Mouse (Mus musculus) limb, embryonic 15.5 days (tissue): ENCODE results near the gene Cnot6. TPM values are rescaled to one million over a fixed set of nuclear protein-coding genes. Genes with fewer than 3 reads are reported as not detected.

Experiments used
- ATAC-seq: fragments of 200-750 bp; cut with Nextera tagmentation; 2 replicates; pipeline ENCODE4 v1.8.0; 2017; ENCODE audit warnings: low read depth, moderate TSS enrichment; ENCODE audit not compliant: insufficient number of reproducible peaks, low FRiP score, low TSS enrichment
- H3K27ac ChIP-seq: fragments of 300-500 bp; sonication (generic); 2 replicates; pipeline ENCODE4 v1.5.1; 2015; ENCODE audit warnings: moderate library complexity, mild to moderate bottlenecking, inconsistent platforms
- H3K27me3 ChIP-seq: fragments of 300-500 bp; sonication (generic); 2 replicates; pipeline ENCODE4 v1.6.1; 2015; ENCODE audit warnings: inconsistent platforms
- H3K36me3 ChIP-seq: fragments of 300-500 bp; sonication (generic); 2 replicates; pipeline ENCODE4 v1.6.1; 2015; ENCODE audit warnings: inconsistent platforms
- H3K4me1 ChIP-seq: fragments of 300-500 bp; sonication (generic); 2 replicates; pipeline ENCODE4 v1.6.1; 2015; ENCODE audit warnings: inconsistent platforms
- H3K4me2 ChIP-seq: fragments of 300-500 bp; sonication (generic); 2 replicates; pipeline ENCODE4 v1.6.1; 2015; ENCODE audit warnings: mild to moderate bottlenecking, inconsistent platforms
- H3K4me3 ChIP-seq: fragments of 300-500 bp; sonication (generic); 2 replicates; pipeline ENCODE4 v1.5.1; 2015; ENCODE audit warnings: mild to moderate bottlenecking, inconsistent platforms
- H3K9ac ChIP-seq: fragments of 300-500 bp; sonication (generic); 2 replicates; pipeline ENCODE4 v1.6.1; 2015; ENCODE audit warnings: inconsistent platforms
- H3K9me3 ChIP-seq: fragments of 300-500 bp; sonication (generic); 2 replicates; pipeline ENCODE4 v1.6.1; 2016; ENCODE audit warnings: inconsistent platforms
- WGBS: fragments of 180-500 bp; shearing (Covaris S2); methylation state at CpG from one replicate; pipeline ENCODE4 v1.1.7; 2015; 5-methylcytosine and 5-hydroxymethylcytosine counted together
- polyA plus RNA-seq: library from polyadenylated mRNA; unstranded; fragments of >200 nt; fragmentation: Nextera tagmentation; extraction: Ambion mirVana; gene quantifications from 2 replicates; pipeline ENCODE4 v1.2.1, GENCODE M21; 2015

Cnot6 gene
- polyA plus RNA-seq, 1 experiment from 2014 or later, result 47.9 TPM

DNA sequence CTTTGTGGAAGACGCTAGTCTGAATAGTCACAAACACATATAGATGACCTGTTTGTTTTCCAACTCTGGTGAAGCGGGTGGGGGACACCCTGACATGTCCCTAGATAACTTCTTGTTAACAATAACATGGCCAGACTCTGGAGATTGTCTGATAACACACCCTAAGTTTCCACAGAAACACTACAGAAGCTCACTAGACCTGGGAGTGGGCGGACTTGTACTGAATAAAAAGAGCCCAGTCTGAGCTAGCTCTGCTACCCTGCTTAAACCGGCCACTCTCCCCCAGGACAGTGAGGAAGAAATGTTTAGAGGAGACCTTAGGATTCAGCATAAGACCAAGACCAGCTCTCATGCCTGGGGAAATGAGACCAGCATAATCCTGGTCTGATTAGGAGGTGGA is 47.1 kb downstream of the Cnot6 start:
- peaks cover 2% of the 10 kb centered on the region; the same call in 1 of the 2 replicates for H3K4me1 ChIP-seq
- H3K9me3 ChIP-seq, result no peaks in the 10 kb centered on the region
- 77% methylated on average over 4 of the region's 4 CpGs for WGBS
- H3K4me2 ChIP-seq, result no peak overlapping the region
- H3K27ac ChIP-seq, result no peak overlapping the region
- peaks cover 17% of the 10 kb centered on the region for H3K36me3 ChIP-seq
- ATAC-seq, result no peak
- no peak overlapping the region for H3K4me3 ChIP-seq
- no peaks in the 10 kb centered on the region for H3K27me3 ChIP-seq
- H3K9ac ChIP-seq, result no peak overlapping the region

DNA sequence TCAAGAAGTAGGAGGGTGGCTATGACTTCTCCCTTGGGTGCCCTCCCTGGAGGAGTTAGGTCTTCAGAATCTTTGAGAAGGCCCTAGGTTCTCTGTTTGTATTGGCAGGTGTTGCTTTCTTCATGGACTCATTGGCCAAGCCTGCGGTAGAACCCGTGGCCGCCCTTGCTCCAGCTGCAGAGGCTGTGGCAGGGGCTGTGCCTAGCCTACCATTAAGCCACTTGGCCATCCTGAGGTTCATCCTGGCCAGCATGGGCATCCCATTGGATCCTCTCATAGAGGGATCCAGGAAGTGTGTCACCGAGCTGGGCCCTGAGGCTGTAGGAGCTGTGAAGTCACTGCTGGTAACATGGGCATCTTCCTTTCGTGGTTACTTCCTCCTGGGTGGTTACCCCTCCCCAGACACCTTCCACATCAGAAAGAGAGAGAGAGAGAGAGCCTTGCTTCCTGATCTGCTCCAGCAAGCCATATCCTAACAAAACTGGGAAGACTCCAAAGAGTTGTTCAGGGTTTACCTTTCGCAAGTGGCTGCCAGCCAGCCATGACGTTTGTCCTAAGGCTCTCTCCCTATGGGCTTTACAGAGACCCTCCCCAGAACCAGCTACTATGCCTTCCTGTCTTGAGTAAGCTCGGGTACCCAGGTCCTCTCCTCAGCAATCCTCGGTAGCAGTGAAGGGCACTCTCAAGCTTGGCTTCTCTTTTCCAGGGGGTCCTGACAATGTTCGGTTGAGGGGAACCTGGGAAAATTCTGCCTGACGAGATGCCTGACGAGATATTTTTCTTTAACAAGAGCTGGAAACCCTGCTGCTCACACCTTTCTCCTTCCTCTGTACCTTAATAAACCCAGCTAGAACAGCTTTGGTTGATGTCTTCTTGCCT is 48.0 kb downstream of the Cnot6 start:
- H3K4me2 ChIP-seq, result no peak overlapping the region
- no peak for ATAC-seq
- H3K9me3 ChIP-seq, result no peaks in the 10 kb centered on the region
- no peak overlapping the region for H3K4me3 ChIP-seq
- H3K27me3 ChIP-seq, result no peaks in the 10 kb centered on the region
- H3K36me3 ChIP-seq, result peaks cover 12% of the 10 kb centered on the region
- H3K4me1 ChIP-seq, result peaks cover 2% of the 10 kb centered on the region; the same call in 1 of the 2 replicates
- no peak overlapping the region for H3K9ac ChIP-seq
- 75% methylated on average over 12 of the region's 12 CpGs for WGBS
- no peak overlapping the region for H3K27ac ChIP-seq

DNA sequence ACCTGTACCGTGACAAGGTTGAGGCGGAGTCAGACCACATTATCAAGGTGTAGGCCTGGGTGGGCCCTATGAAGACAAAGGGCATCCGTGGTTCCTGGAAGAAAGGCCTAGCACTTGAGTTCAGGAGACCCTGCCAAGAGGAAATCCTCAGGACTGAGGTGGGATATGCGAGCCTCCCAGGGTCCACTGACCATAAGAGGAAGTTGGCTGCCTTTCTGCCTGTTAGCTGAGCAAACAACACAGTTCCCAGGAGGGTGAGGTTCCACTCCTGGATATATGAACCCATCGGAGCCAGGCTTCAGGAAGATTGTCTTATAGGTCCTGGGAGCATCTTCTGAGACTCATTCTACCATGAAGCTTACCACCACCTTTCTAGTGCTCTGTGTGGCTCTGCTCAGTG is 49.2 kb downstream of the Cnot6 start, which contains the start of gene Scgb3a1:
Gene Scgb3a1 (plus strand): TSS at position 301 of the 400 bp plus-strand sequence.
- Histone ChIP-seq H3K27me3 (no peaks in the 10 kb centered on the region), H3K4me2 (no peak within 1 kb of the TSS), H3K4me1 (peaks cover 2% of the 10 kb centered on the region; the same call in 1 of the 2 replicates), H3K36me3 (peaks cover under 1% of the 10 kb centered on the region; the same call in 1 of the 2 replicates), H3K9me3 (no peaks in the 10 kb centered on the region), H3K4me3 (no peak within 1 kb of the TSS), H3K9ac (no peak within 1 kb of the TSS), H3K27ac (no peak within 1 kb of the TSS)
- WGBS, result 83% methylated on average over 5 of the region's 5 CpGs
- ATAC-seq, result no peak

DNA sequence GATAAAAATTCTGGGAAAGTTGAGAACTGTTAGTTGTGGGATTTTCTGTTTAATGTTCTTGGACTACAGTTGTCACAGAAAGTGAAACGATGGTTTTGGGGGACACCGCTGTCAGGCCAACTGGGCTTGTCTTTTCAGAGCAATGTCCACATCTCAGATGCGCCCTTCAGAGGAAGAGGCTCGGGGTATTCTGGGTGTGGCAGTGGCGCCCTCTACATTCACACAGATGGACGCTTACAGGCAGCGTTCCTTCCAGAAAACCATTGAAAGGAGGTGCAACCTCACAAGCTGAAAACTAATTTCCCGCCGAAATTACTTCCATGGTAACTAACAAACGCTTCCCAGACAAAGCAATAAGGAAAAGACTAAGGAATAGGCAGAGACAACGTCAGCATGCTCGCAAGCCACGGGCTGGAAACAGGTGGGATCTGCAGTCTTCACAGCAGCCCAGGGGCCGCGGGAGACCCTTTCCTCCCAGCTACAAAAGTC is 50.2 kb downstream of the Cnot6 start:
- Histone ChIP-seq H3K9me3 (no peaks in the 10 kb centered on the region), H3K36me3 (no peaks in the 10 kb centered on the region), H3K27ac (no peak overlapping the region), H3K4me2 (no peak overlapping the region), H3K4me1 (peaks cover 2% of the 10 kb centered on the region; the same call in 1 of the 2 replicates), H3K9ac (no peak overlapping the region), H3K27me3 (no peaks in the 10 kb centered on the region), H3K4me3 (no peak overlapping the region)
- no peak for ATAC-seq
- WGBS, result 57% methylated on average over 15 of the region's 15 CpGs

DNA sequence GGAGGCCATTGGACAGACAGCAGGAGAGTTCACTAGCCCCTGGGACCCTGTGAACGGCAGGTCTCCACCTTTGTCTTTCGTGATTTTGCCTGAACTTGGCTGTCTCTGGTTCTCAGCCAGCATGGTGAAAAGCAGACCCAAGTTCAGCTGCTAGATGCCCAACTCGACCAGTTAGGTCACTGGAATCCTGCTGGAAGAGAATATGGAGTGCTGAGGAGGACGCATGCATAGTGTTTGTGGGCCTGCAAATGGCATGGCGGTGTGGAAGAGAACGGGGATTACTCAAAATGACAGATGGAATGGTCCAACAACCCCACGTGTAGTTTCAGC is 53.1 kb downstream of the Cnot6 start:
- Histone ChIP-seq H3K9ac (no peak overlapping the region), H3K27me3 (no peaks in the 10 kb centered on the region), H3K4me1 (no peaks in the 10 kb centered on the region), H3K4me3 (no peak overlapping the region), H3K27ac (no peak overlapping the region), H3K36me3 (no peaks in the 10 kb centered on the region), H3K4me2 (no peak overlapping the region), H3K9me3 (no peaks in the 10 kb centered on the region)
- no peak for ATAC-seq
- 78% methylated on average over 7 of the region's 7 CpGs for WGBS

DNA sequence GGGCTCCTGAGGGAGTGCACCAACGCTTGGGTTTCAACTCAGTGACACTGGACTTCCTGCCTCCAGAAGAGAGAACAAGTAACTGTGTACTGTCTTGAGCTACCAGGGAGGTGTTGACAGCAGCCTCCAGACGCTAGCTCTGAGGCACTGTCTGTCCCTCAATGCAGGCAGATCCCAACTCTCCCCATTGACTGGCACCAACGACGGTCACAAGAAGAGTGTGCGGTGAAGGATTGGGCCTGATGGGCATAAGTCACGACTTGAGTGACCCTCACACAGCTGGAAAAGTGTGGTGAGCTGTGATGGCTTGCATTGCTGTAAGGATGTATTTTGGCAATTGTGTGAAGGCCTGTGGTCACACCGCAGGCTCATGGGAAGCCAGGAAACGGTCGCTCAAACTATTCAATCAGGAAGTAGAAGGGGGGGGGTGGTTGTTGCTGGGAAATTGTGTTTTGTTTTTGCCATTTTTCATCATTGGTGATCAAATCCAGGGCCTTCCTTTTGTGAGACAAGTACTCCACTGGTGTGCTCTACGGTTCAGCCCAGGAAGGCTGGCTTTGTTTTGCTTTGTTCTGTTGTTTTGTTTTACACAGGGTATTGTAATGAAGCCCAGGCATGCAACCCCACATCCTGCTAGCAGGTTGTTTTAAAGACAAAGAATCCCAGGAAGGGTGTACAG is 53.6 kb downstream of the Cnot6 start:
- no peaks in the 10 kb centered on the region for H3K9me3 ChIP-seq
- no peak for ATAC-seq
- no peak overlapping the region for H3K27ac ChIP-seq
- WGBS, result 73% methylated on average over 10 of the region's 10 CpGs
- H3K4me2 ChIP-seq, result no peak overlapping the region
- no peak overlapping the region for H3K9ac ChIP-seq
- H3K4me1 ChIP-seq, result no peaks in the 10 kb centered on the region
- H3K4me3 ChIP-seq, result no peak overlapping the region
- H3K27me3 ChIP-seq, result no peaks in the 10 kb centered on the region
- H3K36me3 ChIP-seq, result no peaks in the 10 kb centered on the region

DNA sequence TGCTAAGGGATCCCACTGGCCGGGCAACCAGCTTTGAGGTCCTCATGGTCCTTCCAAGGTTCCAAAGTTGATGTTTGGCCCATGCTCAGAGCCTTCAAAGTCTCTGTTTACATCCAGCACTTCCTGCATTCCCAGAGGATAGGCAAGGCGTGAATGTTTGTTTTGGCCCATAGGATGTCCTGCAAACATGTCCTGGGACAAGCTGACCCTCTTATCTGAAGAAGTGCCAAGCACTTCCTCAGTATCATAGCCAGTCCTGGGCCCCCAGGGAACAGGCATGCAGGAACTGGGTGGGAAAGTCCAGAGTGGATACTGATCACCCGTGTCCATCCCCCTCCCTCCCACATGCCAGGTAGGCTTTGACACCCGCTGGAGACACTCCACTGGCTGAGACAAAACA is 54.5 kb downstream of the Cnot6 start:
- no peak overlapping the region for H3K4me2 ChIP-seq
- H3K36me3 ChIP-seq, result no peaks in the 10 kb centered on the region
- WGBS, result 81% methylated on average over 4 of the region's 4 CpGs
- no peaks in the 10 kb centered on the region for H3K9me3 ChIP-seq
- no peak overlapping the region for H3K27ac ChIP-seq
- H3K27me3 ChIP-seq, result no peaks in the 10 kb centered on the region
- H3K4me3 ChIP-seq, result no peak overlapping the region
- H3K4me1 ChIP-seq, result peaks cover 1% of the 10 kb centered on the region; the same call in 1 of the 2 replicates
- no peak for ATAC-seq
- H3K9ac ChIP-seq, result no peak overlapping the region

DNA sequence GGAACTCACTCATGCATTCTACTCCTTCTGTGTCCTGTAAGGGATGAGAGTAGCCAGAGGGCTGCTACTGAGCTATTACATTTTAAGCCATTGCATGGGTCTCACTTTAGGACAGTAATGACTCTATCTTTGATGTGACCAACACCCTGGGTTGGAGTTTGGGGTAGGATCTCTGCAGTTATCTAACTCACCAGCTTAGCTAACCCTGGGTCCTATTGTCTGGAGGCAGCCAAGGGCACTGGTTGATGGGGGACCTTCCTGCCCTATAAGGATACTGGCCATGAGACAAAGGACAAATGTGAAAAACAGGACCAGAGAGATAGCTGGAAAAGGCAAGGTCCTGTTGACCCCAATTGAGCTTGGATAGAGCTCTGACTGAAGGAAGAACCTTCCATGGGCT is 57.0 kb downstream of the Cnot6 start:
- no peaks in the 10 kb centered on the region for H3K36me3 ChIP-seq
- no peak overlapping the region for H3K4me3 ChIP-seq
- no peaks in the 10 kb centered on the region for H3K27me3 ChIP-seq
- no peak overlapping the region for H3K4me2 ChIP-seq
- no peak for ATAC-seq
- H3K9ac ChIP-seq, result no peak overlapping the region
- no peak overlapping the region for H3K27ac ChIP-seq
- peaks cover 9% of the 10 kb centered on the region for H3K4me1 ChIP-seq
- H3K9me3 ChIP-seq, result no peaks in the 10 kb centered on the region

DNA sequence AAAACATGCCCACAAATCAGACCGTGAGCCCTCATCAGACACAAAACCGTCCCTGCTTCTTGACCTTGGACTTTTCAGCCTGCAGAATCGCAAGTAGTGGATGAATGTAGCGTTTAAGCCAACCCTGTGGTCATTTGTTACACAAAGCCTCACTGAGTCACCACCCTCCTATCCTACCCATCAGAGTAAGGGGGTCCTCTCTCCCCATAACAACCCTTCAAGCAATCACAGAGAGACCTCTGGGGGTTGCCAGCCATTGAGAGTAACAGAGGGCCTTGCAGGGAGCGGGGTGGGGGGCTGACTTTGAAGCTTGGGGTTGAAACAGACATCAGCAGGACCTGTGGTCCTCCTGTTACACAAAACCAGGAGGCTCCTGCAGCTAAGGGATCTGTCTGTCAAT is 57.9 kb downstream of the Cnot6 start:
- no peaks in the 10 kb centered on the region for H3K36me3 ChIP-seq
- no peak overlapping the region for H3K27ac ChIP-seq
- H3K27me3 ChIP-seq, result no peaks in the 10 kb centered on the region
- no peak overlapping the region for H3K9ac ChIP-seq
- H3K4me2 ChIP-seq, result no peak overlapping the region
- 93% methylated on average over 5 of the region's 5 CpGs for WGBS
- no peaks in the 10 kb centered on the region for H3K9me3 ChIP-seq
- no peak for ATAC-seq
- H3K4me1 ChIP-seq, result peaks cover 10% of the 10 kb centered on the region
- H3K4me3 ChIP-seq, result no peak overlapping the region

DNA sequence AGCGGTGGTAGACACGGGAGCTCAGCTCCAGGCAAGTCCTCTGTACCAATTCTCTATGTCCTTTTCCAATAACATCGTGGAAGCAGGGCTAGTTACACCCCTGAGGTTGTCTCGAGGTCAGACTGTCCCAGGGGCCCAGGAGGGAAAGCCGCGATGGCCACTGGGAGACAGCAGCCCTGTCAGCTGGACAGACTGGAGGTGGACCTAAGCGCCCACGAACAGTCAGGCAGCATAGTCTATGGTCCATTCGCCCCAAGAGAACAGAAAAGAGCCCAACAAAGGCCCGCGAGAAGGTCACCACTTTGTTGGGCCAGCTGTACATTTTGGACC is 59.5 kb downstream of the Cnot6 start:
- H3K27me3 ChIP-seq, result no peaks in the 10 kb centered on the region
- no peak overlapping the region for H3K4me3 ChIP-seq
- no peak overlapping the region for H3K27ac ChIP-seq
- no peak overlapping the region for H3K4me2 ChIP-seq
- no peaks in the 10 kb centered on the region for H3K9me3 ChIP-seq
- WGBS, result 34% methylated on average over 11 of the region's 11 CpGs
- no peaks in the 10 kb centered on the region for H3K36me3 ChIP-seq
- ATAC-seq, result no peak
- H3K9ac ChIP-seq, result no peak overlapping the region
- peaks cover 10% of the 10 kb centered on the region for H3K4me1 ChIP-seq

DNA sequence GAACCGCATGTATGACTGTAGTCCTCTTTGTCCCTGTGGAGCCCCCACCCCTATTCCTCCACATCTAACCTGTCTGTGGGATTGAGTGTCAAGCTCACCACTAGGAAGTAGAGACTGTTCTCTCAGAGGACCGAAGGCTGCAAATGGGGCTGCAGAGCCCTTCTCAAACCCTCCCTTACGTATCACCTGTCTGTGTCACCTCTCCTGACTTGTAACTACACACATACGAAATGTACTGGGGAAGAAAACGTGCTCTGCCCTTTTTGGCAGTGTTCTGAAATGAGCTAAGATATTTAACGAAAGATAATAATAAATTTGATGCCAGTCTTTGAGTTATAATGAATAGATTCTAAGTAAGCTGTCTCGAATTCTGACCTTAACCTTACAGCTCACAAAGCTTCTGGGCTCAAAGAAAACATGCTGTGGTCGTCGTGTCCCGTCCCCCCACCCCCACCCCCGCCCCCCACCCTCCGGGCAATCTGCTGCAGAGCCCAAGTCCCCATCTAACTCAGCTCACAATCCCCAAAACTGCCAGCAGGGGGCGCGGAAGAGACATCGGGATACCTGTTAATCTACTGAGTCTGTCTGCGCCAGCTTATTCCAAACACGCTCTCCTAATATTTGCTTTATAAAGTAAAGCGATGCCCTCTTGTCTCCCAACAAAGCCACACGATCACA is 60.0 kb downstream of the Cnot6 start:
- Histone ChIP-seq H3K36me3 (no peaks in the 10 kb centered on the region), H3K27ac (no peak overlapping the region), H3K9me3 (no peaks in the 10 kb centered on the region), H3K4me1 (peaks cover 10% of the 10 kb centered on the region), H3K4me3 (no peak overlapping the region), H3K27me3 (no peaks in the 10 kb centered on the region), H3K9ac (no peak overlapping the region), H3K4me2 (no peak overlapping the region)
- 27% methylated on average over 19 of the region's 19 CpGs for WGBS
- no peak for ATAC-seq

DNA sequence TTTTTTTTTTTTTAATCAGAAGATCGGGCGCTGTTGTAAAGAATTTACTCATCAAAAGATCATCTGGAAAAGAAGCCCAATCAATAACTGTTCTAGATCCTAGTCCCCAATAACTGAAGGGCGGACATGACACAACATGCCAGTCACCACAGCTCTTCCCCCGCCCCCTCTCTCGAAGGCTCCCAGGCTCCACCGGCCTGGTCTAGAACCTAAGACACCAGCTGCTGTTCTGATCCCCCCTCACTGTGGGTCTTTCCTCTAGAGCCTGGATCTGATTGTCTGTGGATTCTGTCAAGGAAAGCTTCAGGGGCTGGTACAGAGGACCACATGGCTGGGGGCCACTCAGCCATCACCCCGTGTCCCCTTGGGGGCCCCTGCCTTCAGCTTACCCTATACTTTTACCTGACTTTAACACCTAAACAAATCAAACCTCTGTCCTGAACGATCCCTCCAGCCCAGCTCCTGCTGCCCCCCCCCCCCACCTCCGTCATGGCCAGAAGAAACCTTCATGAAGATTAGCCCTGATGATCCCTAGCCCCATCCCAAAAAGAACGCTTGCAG is 60.7 kb downstream of the Cnot6 start:
- Histone ChIP-seq H3K4me1 (peaks cover 10% of the 10 kb centered on the region), H3K4me2 (no peak overlapping the region), H3K27me3 (no peaks in the 10 kb centered on the region), H3K36me3 (no peaks in the 10 kb centered on the region), H3K9me3 (no peaks in the 10 kb centered on the region), H3K4me3 (no peak overlapping the region), H3K9ac (no peak overlapping the region), H3K27ac (no peak overlapping the region)
- WGBS, result 82% methylated on average over 10 of the region's 10 CpGs
- no peak for ATAC-seq
